9 mouse cellular contexts compared by ENCODE assay signal in the genomic region with DNA sequence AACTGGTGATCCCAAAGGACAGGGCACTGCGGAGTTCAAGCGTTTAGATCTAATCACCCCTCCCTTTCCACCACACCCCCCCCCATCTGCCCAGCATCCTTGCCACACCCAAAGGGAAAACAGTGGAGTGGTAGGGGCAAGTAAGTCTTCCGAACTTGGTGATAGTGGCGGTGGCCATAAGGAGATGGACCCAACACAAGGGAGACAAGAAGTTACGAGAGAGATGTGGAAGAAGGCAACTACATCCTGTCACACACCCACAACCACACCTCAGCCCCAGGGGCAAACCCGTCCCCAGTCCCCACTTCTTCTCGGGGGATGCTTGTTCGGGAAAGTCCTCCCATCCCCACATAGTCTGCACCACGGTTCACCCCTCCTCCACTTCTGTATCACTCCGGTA. TPM values are rescaled to one million over a fixed set of nuclear protein-coding genes. Genes with fewer than 3 reads are reported as not detected.
DNase-seq lines count a peak whose midpoint lies in the region; ATAC-seq lines count a peak whose summit lies in the region.
"Had no signal": no experiment of that assay in that cellular context is flagged by ENCODE, and none has a peak within 500 bp of the region (broad histone marks: within the 10 kb centered on the region; RNA-seq: fewer than 3 reads in every experiment).

No protein-coding gene starts in this region.

- peak overlapping the region; percentile 89 for H3K4me3 ChIP-seq in heart, embryonic 13.5 days
- peak overlapping the region; percentile 75 for H3K4me3 ChIP-seq in embryonic facial prominence, embryonic 11.5 days (ENCODE audit: low read depth, low read length)
- peak overlapping the region; percentile 83 for H3K4me3 ChIP-seq in intestine, embryonic 16.5 days (ENCODE audit: low read length)
- H3K4me3 ChIP-seq in midbrain, embryonic 16.5 days (ENCODE audit: low read depth, low read length) = peak overlapping the region; percentile 73

- no peaks in the 10 kb centered on the region for H3K36me3 ChIP-seq in heart, embryonic 13.5 days
- H3K36me3 ChIP-seq in embryonic facial prominence, embryonic 11.5 days (replicated peaks; ENCODE audit: control insufficient read depth, insufficient read depth, low read depth, low read length) = no peaks in the 10 kb centered on the region
- H3K36me3 ChIP-seq in intestine, embryonic 16.5 days (ENCODE audit: control insufficient read depth, insufficient read depth, low read length) = no peaks in the 10 kb centered on the region
- H3K36me3 ChIP-seq in midbrain, embryonic 16.5 days (ENCODE audit: control insufficient read depth, insufficient read depth, low read length) = no peaks in the 10 kb centered on the region
- H3K36me3 ChIP-seq: G1E had no signal

- no peaks in the 10 kb centered on the region for H3K27me3 ChIP-seq in heart, embryonic 13.5 days (replicated peaks)
- H3K27me3 ChIP-seq in embryonic facial prominence, embryonic 11.5 days (ENCODE audit: control insufficient read depth, insufficient read depth, low read length) = no peaks in the 10 kb centered on the region
- no peaks in the 10 kb centered on the region for H3K27me3 ChIP-seq in intestine, embryonic 16.5 days (replicated peaks; ENCODE audit: control insufficient read depth, insufficient read depth, low read length)
- H3K27me3 ChIP-seq in midbrain, embryonic 16.5 days (ENCODE audit: control insufficient read depth, insufficient read depth, low read depth, low read length) = no peaks in the 10 kb centered on the region

- peak overlapping the region; percentile 94 for H3K4me2 ChIP-seq in heart, embryonic 13.5 days
- H3K4me2 ChIP-seq in embryonic facial prominence, embryonic 11.5 days (ENCODE audit: low read depth, low read length) = peak overlapping the region; percentile 88
- H3K4me2 ChIP-seq in intestine, embryonic 16.5 days (ENCODE audit: low read depth, low read length) = peak overlapping the region; percentile 91
- peak overlapping the region; percentile 86 for H3K4me2 ChIP-seq in midbrain, embryonic 16.5 days (ENCODE audit: low read length)

- H3K27ac ChIP-seq in heart, embryonic 13.5 days (replicated peaks) = no peak overlapping the region
- no peak overlapping the region for H3K27ac ChIP-seq in embryonic facial prominence, embryonic 11.5 days (replicated peaks; ENCODE audit: low read depth, low read length)
- no peak overlapping the region; the same call in 1 of the 2 replicates for H3K27ac ChIP-seq in intestine, embryonic 16.5 days (ENCODE audit: low read length)
- no peak overlapping the region for H3K27ac ChIP-seq in midbrain, embryonic 16.5 days (ENCODE audit: low read length)

- ATAC-seq in heart, embryonic 13.5 days (ENCODE audit: extremely low read depth, insufficient number of reproducible peaks, low FRiP score, low TSS enrichment) = no peak
- 0 out of 2 replicates have a peak, but pooled peaks have one; percentile 9 for ATAC-seq in embryonic facial prominence, embryonic 11.5 days (replicated peaks; ENCODE audit: insufficient number of reproducible peaks, low FRiP score, low TSS enrichment, low read depth)
- no peak for ATAC-seq in intestine, embryonic 16.5 days
- ATAC-seq in midbrain, embryonic 16.5 days = 0 out of 2 replicates have a peak, but pooled peaks have one; percentile 7

- H3K9me3 ChIP-seq in heart, embryonic 13.5 days = no peaks in the 10 kb centered on the region
- no peaks in the 10 kb centered on the region for H3K9me3 ChIP-seq in embryonic facial prominence, embryonic 11.5 days (replicated peaks; ENCODE audit: control insufficient read depth, low read length)
- H3K9me3 ChIP-seq in intestine, embryonic 16.5 days (ENCODE audit: control insufficient read depth, low read length) = no peaks in the 10 kb centered on the region
- no peaks in the 10 kb centered on the region for H3K9me3 ChIP-seq in midbrain, embryonic 16.5 days (replicated peaks; ENCODE audit: control insufficient read depth, low read length, poor library complexity, severe bottlenecking)
- H3K9me3 ChIP-seq: G1E had no signal

- DNase-seq in heart, postnatal 25 days (ENCODE audit: low spot score) = no peak
- no peak for DNase-seq in embryonic facial prominence, embryonic 11.5 days (ENCODE audit: low spot score)
- DNase-seq in gastrocnemius, adult 8-10 months (ENCODE audit: low spot score in 2 of 2) = no peak
- DNase-seq in adrenal gland, postnatal 10 days = no peak
- DNase-seq in thymus, postnatal 4 days = no peak

- peak overlapping the region; percentile 89 for H3K9ac ChIP-seq in heart, embryonic 13.5 days
- H3K9ac ChIP-seq in embryonic facial prominence, embryonic 11.5 days (replicated peaks; ENCODE audit: low read length) = peak overlapping the region; percentile 70
- H3K9ac ChIP-seq in intestine, embryonic 16.5 days (ENCODE audit: low read depth, low read length) = peak overlapping the region; percentile 80
- peak overlapping the region; percentile 68 for H3K9ac ChIP-seq in midbrain, embryonic 16.5 days (ENCODE audit: low read depth, low read length)

- intact Hi-C loops in heart, postnatal 25 days (cut with DNase I) = loop anchor here (5.0 kb wide), 1 partner anchor 127 kb away; a partner anchor contains a TSS

- peaks cover 31% of the 10 kb centered on the region for H3K4me1 ChIP-seq in heart, embryonic 13.5 days
- no peaks in the 10 kb centered on the region; the same call in 1 of the 2 replicates for H3K4me1 ChIP-seq in embryonic facial prominence, embryonic 11.5 days (ENCODE audit: control insufficient read depth, insufficient read depth, low read length)
- H3K4me1 ChIP-seq in intestine, embryonic 16.5 days (ENCODE audit: control insufficient read depth, insufficient read depth, low read length) = peaks cover 16% of the 10 kb centered on the region
- peaks cover 8% of the 10 kb centered on the region; the same call in 1 of the 2 replicates for H3K4me1 ChIP-seq in midbrain, embryonic 16.5 days (ENCODE audit: control insufficient read depth, insufficient read depth, low read length)

- 5% methylated on average over 10 of the region's 10 CpGs for WGBS in heart, embryonic 13.5 days
- WGBS in embryonic facial prominence, embryonic 11.5 days = 9% methylated on average over 10 of the region's 10 CpGs
- WGBS in intestine, embryonic 16.5 days = 7% methylated on average over 10 of the region's 10 CpGs
- WGBS in midbrain, embryonic 16.5 days = 15% methylated on average over 10 of the region's 10 CpGs

RNA-seq across cellular contexts. Expression of a gene that starts 0.9 kb away (rescaled TPM):
- polyA plus RNA-seq in heart, embryonic 13.5 days (2015; fragmentation: Nextera tagmentation; extraction: Ambion mirVana) = 28.2 and 31.6 TPM in 2 replicates
- 1 to 10 TPM; 5.7 to 7.0 TPM for total RNA-seq in heart, postnatal 25 days (2021)
- 11.6 and 12.2 TPM in 2 replicates for polyA plus RNA-seq in embryonic facial prominence, embryonic 11.5 days (2014; fragmentation: Nextera tagmentation; extraction: Ambion mirVana)
- polyA plus RNA-seq in intestine, embryonic 16.5 days (2015; fragmentation: Nextera tagmentation; extraction: Ambion mirVana) = 54.2 and 60.0 TPM in 2 replicates
- polyA plus RNA-seq in midbrain, embryonic 16.5 days (2015; fragmentation: Nextera tagmentation; extraction: Ambion mirVana) = 12.0 and 14.4 TPM in 2 replicates
- 1 to 10 TPM; 1.1 to 1.6 (median 1.4) TPM for total RNA-seq in gastrocnemius, adult 8-10 months (2022)
- total RNA-seq in adrenal gland, postnatal 10 days (2021) = 10 to 100 TPM; 22.6 to 27.0 TPM
- total RNA-seq: G1E had no signal
- polyA plus RNA-seq: G1E had no signal

RNA-seq across cellular contexts. Expression of a gene that starts 51.2 kb away (rescaled TPM):
- polyA plus RNA-seq in heart, embryonic 13.5 days (2015; fragmentation: Nextera tagmentation; extraction: Ambion mirVana) = 1.1 and 2.0 TPM in 2 replicates
- total RNA-seq in heart, postnatal 25 days (2021) = 1 to 10 TPM in 1 of 2 experiments, under 1 TPM in 1; 0.91 to 1.1 TPM
- polyA plus RNA-seq in embryonic facial prominence, embryonic 11.5 days (2014; fragmentation: Nextera tagmentation; extraction: Ambion mirVana) = 2.9 and 4.3 TPM in 2 replicates
- polyA plus RNA-seq in intestine, embryonic 16.5 days (2015; fragmentation: Nextera tagmentation; extraction: Ambion mirVana) = 4.2 and 5.1 TPM in 2 replicates
- polyA plus RNA-seq in midbrain, embryonic 16.5 days (2015; fragmentation: Nextera tagmentation; extraction: Ambion mirVana) = 17.5 and 18.0 TPM in 2 replicates
- under 1 TPM in 3 of 4 experiments, not detected in 1; 0.05 to 0.13 (median 0.07) TPM for total RNA-seq in gastrocnemius, adult 8-10 months (2022)
- total RNA-seq in adrenal gland, postnatal 10 days (2021) = 1 to 10 TPM; 5.2 to 6.0 TPM
- polyA plus RNA-seq: G1E had no signal

Comparison
In these comparisons a context has a peak if more than half of its experiments do, and no peak if none do; other contexts are left out.
1. ATAC-seq: peak in embryonic facial prominence, embryonic 11.5 days (single experiment) and midbrain, embryonic 16.5 days (single experiment); none in heart, embryonic 13.5 days (single experiment) and intestine, embryonic 16.5 days (single experiment).
2. Peak in every context shown above with its lines, with median percentiles within 50 percentile points of each other: H3K4me2 ChIP-seq, H3K4me3 ChIP-seq and H3K9ac ChIP-seq.